Mouse (Mus musculus) lung, adult 2 months (tissue): ENCODE measurements around the gene Nrap.

Source experiments
- CTCF ChIP-seq: fragments of 200-500 bp; IDR thresholded peaks from 2 replicates; pipeline ENCODE4 v1.5.1; 2011; ENCODE audit warnings: mild to moderate bottlenecking, low read length, control low read depth; ENCODE audit not compliant: insufficient read depth
- POLR2A ChIP-seq: fragments of 200-500 bp; IDR thresholded peaks from 2 replicates; pipeline ENCODE4 v1.6.1; 2011; ENCODE audit warnings: low read depth, mild to moderate bottlenecking, control low read depth, low read length, borderline replicate concordance; ENCODE audit errors: extremely low read depth

DNA sequence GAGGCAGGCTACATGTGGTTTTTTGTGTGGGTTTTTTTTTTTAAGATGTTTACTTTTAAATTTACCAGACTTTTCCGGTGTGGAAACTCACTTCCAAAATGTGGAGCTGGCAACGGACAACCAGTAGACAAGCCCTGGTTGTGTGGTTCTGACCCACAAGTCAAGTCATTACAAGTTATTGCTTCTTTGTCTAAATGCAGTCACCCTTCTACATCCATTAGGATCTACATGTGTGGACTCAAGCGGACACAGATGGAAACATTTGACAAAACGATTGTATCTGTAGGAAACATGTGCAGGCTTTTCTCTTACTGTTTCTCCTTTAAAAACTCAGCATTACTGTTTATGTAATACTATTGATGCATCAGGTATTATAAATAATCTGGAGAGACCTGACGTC lies 16.6 kb downstream of the Nrap start:
- TF ChIP-seq POLR2A (no peak), CTCF (no peak)
